Mouse (Mus musculus) neural tube, embryonic 13.5 days (tissue): ENCODE results near the gene Klre1. TPM values are rescaled to one million over a fixed set of nuclear protein-coding genes. Genes with fewer than 3 reads are reported as not detected.
"Not testable (repeated sequence)": the region's sequence is repeated elsewhere in the genome, so short reads cannot be mapped to it uniquely, and the experiment has no call there.

ENCODE experiments used
- ATAC-seq: fragments of 200-750 bp; cut with Nextera tagmentation; 2 replicates; pipeline ENCODE4 v1.8.0; 2017; ENCODE audit warnings: low read depth, mild to moderate bottlenecking, moderate TSS enrichment, moderate library complexity
- H3K27ac ChIP-seq: fragments of 300-500 bp; sonication (generic); replicated peaks from 2 replicates; pipeline ENCODE4 v1.5.1; 2015; ENCODE audit warnings: moderate library complexity, mild to moderate bottlenecking, inconsistent platforms
- H3K27me3 ChIP-seq: fragments of 300-500 bp; sonication (generic); 2 replicates; pipeline ENCODE4 v1.6.1; 2015; ENCODE audit warnings: mild to moderate bottlenecking, inconsistent platforms
- H3K36me3 ChIP-seq: fragments of 300-500 bp; sonication (generic); 2 replicates; pipeline ENCODE4 v1.6.1; 2015; ENCODE audit warnings: mild to moderate bottlenecking, inconsistent platforms
- H3K4me1 ChIP-seq: fragments of 300-500 bp; sonication (generic); replicated peaks from 2 replicates; pipeline ENCODE4 v1.6.1; 2015; ENCODE audit warnings: inconsistent platforms
- H3K4me2 ChIP-seq: fragments of 300-500 bp; sonication (generic); 2 replicates; pipeline ENCODE4 v1.6.1; 2015; ENCODE audit warnings: inconsistent platforms, mild to moderate bottlenecking, moderate library complexity
- H3K4me3 ChIP-seq: fragments of 300-500 bp; sonication (generic); 2 replicates; pipeline ENCODE4 v1.5.1; 2015; ENCODE audit warnings: mild to moderate bottlenecking, inconsistent platforms
- H3K9ac ChIP-seq: fragments of 300-500 bp; sonication (generic); 2 replicates; pipeline ENCODE4 v1.6.1; 2015; ENCODE audit warnings: moderate library complexity, mild to moderate bottlenecking, inconsistent platforms
- H3K9me3 ChIP-seq: fragments of 300-500 bp; sonication (generic); 2 replicates; pipeline ENCODE4 v1.6.1; 2016; ENCODE audit warnings: inconsistent platforms
- WGBS: fragments of 180-500 bp; shearing (Covaris S2); methylation state at CpG from one replicate; pipeline ENCODE4 v1.1.7; 2015; 5-methylcytosine and 5-hydroxymethylcytosine counted together
- polyA plus RNA-seq: library from polyadenylated mRNA; unstranded; fragments of >200 nt; fragmentation: Nextera tagmentation; extraction: Ambion mirVana; gene quantifications from 2 replicates; pipeline ENCODE4 v1.2.1, GENCODE M21; 2015

The Klre1 gene
- polyA plus RNA-seq, 1 experiment from 2014 or later, result not detected

- no peak overlapping the region for H3K9ac ChIP-seq
- no peaks in the 10 kb centered on the region for H3K27me3 ChIP-seq
- H3K4me3 ChIP-seq, result no peak overlapping the region
- H3K9me3 ChIP-seq, result no peaks in the 10 kb centered on the region
- H3K4me1 ChIP-seq, result no peaks in the 10 kb centered on the region
- H3K36me3 ChIP-seq, result no peaks in the 10 kb centered on the region
- no peak for ATAC-seq
- H3K27ac ChIP-seq, result no peak overlapping the region
- no peak overlapping the region for H3K4me2 ChIP-seq
Measured at GRCm38 (mm10) chr6:129608372-129608771, 30.7 kb downstream of the Klre1 start.

DNA sequence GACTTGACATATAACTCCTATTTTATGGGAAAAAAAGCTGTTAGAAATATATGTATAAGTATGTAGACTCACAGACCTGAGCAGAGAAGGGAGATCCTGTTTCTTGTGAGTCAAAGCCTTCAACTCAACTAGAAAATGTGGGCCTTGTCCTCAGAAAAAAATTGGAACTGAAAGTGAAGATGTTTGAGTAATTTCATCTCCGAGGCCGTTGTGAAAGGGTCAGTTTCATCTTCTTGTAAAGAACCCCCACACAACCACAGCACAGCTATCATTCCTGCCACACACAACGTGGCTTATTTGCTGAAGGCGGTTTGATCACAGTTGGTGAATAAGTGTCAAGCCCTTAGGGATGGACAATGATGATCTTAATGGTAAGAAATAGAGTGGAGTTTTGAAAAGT lies 46.0 kb downstream of the Klre1 start, which contains the start of gene Klrk1:
Gene Klrk1, minus strand, starts transcription at position 130 of the 400 bp plus-strand sequence.
- no peaks in the 10 kb centered on the region for H3K27me3 ChIP-seq
- H3K27ac ChIP-seq, result no peak within 1 kb of the TSS
- no peak within 1 kb of the TSS for H3K4me2 ChIP-seq
- H3K9me3 ChIP-seq, result no peaks in the 10 kb centered on the region
- WGBS, result 88% methylated on average over 4 of the region's 4 CpGs
- no peaks in the 10 kb centered on the region for H3K4me1 ChIP-seq
- H3K4me3 ChIP-seq, result no peak within 1 kb of the TSS
- no peak for ATAC-seq
- no peak within 1 kb of the TSS for H3K9ac ChIP-seq
- H3K36me3 ChIP-seq, result no peaks in the 10 kb centered on the region

GRCm38 (mm10) chr6:129631046-129631445 lies 53.3 kb downstream of the Klre1 start:
- not testable (repeated sequence) for ATAC-seq, H3K27ac ChIP-seq, H3K9me3 ChIP-seq, H3K4me3 ChIP-seq, H3K27me3 ChIP-seq, H3K9ac ChIP-seq, H3K4me1 ChIP-seq, H3K4me2 ChIP-seq, H3K36me3 ChIP-seq
- WGBS, result 80% methylated on average over 2 of the region's 2 CpGs

Other genes starting within 250 kb of the Klre1 start
- not detected in 2 replicates for gene 4922502D21Rik, start 246.1 kb upstream of the Klre1 start, polyA plus RNA-seq
- 0.50 and 0.58 TPM in 2 replicates for gene Clec12a, start 235.2 kb upstream of the Klre1 start, polyA plus RNA-seq
- not detected in 2 replicates for gene Clec12b, start 192.0 kb upstream of the Klre1 start, polyA plus RNA-seq
- gene Clec1b, start 180.6 kb upstream of the Klre1 start, polyA plus RNA-seq, result 2.0 and 3.0 TPM in 2 replicates
- 0.25 and 0.26 TPM in 2 replicates for gene Clec9a, start 169.0 kb upstream of the Klre1 start, polyA plus RNA-seq
- gene Clec1a, start 125.9 kb upstream of the Klre1 start, polyA plus RNA-seq, result 1.4 and 3.0 TPM in 2 replicates
- gene Olr1, start 70.7 kb upstream of the Klre1 start, polyA plus RNA-seq, result 0.06 TPM in 1 of 2 replicates, not detected in the other
- 0.11 and 0.37 TPM in 2 replicates for gene Tmem52b, start 65.3 kb upstream of the Klre1 start, polyA plus RNA-seq
- gene Gabarapl1, start 44.7 kb upstream of the Klre1 start, polyA plus RNA-seq, result 173 and 185 TPM in 2 replicates
- gene Klrd1, start 13.9 kb downstream of the Klre1 start, polyA plus RNA-seq, result not detected in 2 replicates
- 0.18 and 0.25 TPM in 2 replicates for gene Klrk1, start 46.0 kb downstream of the Klre1 start, polyA plus RNA-seq
- gene Klrc3, start 65.4 kb downstream of the Klre1 start, polyA plus RNA-seq, result not detected in 2 replicates
- not detected in 2 replicates for gene Klrc2, start 82.8 kb downstream of the Klre1 start, polyA plus RNA-seq
- not detected in 2 replicates for gene Klrc1, start 101.1 kb downstream of the Klre1 start, polyA plus RNA-seq
- not detected in 2 replicates for gene Klri1, start 139.2 kb downstream of the Klre1 start, polyA plus RNA-seq
- gene Klri2, start 162.6 kb downstream of the Klre1 start, polyA plus RNA-seq, result not detected in 2 replicates
- not detected in 2 replicates for gene Gm156, start 206.4 kb downstream of the Klre1 start, polyA plus RNA-seq